Mouse (Mus musculus) liver, embryonic 14.5 days (tissue): ENCODE measurements around the gene Ptpa.

ENCODE experiments used
- CTCF ChIP-seq: IDR thresholded peaks from 2 replicates; pipeline ENCODE4 v1.5.1; 2016; ENCODE audit warnings: antibody characterized with exemption, low read depth, control low read depth
- EP300 ChIP-seq: IDR thresholded peaks from 2 replicates; pipeline ENCODE4 v1.6.1; 2016; ENCODE audit warnings: antibody characterized with exemption, low read depth

DNA sequence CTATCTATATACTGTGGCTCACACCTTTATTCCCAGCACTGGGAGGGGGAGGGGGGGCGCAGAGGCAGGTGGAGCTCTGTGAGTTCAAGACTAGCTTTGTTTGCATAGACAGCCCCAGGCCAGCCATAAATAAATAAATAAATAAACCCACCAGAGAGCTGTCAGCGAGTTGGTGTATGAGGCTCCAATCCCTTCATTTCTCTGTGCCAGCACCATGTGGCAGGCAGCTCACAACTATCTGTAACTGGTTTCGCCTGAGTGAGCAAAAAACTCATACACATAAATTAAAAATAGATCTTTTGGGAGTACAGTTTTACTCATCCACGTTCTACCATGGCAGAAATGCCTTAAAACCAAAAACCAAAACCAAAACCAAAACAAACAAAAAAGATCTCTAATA lies 5.6 kb downstream of the Ptpa start:
- TF ChIP-seq CTCF (no peak), EP300 (no peak)
